Mouse (Mus musculus) heart, embryonic 11.5 days (tissue): ENCODE measurements around the gene Smc2. TPM values are rescaled to one million over a fixed set of nuclear protein-coding genes. Genes with fewer than 3 reads are reported as not detected.
A peak's percentile ranks its signal among the peaks of the same experiment; 100 is the strongest.
"Not testable (repeated sequence)": the region's sequence is repeated elsewhere in the genome, so short reads cannot be mapped to it uniquely, and the experiment has no call there.

ENCODE experiments used
- ATAC-seq: fragments of 200-750 bp; cut with Nextera tagmentation; replicated peaks from 2 replicates; pipeline ENCODE4 v1.8.0; 2017; ENCODE audit warnings: moderate library complexity; ENCODE audit not compliant: insufficient number of reproducible peaks, low FRiP score, low TSS enrichment
- H3K27ac ChIP-seq: fragments of 300-500 bp; sonication (generic); 2 replicates; pipeline ENCODE4 v1.5.1; 2014; ENCODE audit warnings: mild to moderate bottlenecking, low read depth, low read length
- H3K27me3 ChIP-seq: fragments of 300-500 bp; sonication (generic); 2 replicates; pipeline ENCODE4 v1.6.1; 2014; ENCODE audit warnings: mild to moderate bottlenecking, low read length, mixed read lengths; ENCODE audit not compliant: control insufficient read depth, insufficient read depth
- H3K36me3 ChIP-seq: fragments of 300-500 bp; sonication (generic); 2 replicates; pipeline ENCODE4 v1.6.1; 2014; ENCODE audit warnings: mild to moderate bottlenecking, low read length, moderate library complexity, mixed read lengths; ENCODE audit not compliant: control insufficient read depth, insufficient read depth
- H3K4me1 ChIP-seq: fragments of 300-500 bp; sonication (generic); 2 replicates; pipeline ENCODE4 v1.6.1; 2014; ENCODE audit warnings: low read length; ENCODE audit not compliant: control insufficient read depth, insufficient read depth
- H3K4me2 ChIP-seq: fragments of 300-500 bp; sonication (generic); 2 replicates; pipeline ENCODE4 v1.6.1; 2014; ENCODE audit warnings: mild to moderate bottlenecking, moderate library complexity
- H3K4me3 ChIP-seq: fragments of 300-500 bp; sonication (generic); 2 replicates; pipeline ENCODE4 v1.5.1; 2014; ENCODE audit warnings: low read depth, low read length
- H3K9ac ChIP-seq: fragments of 300-500 bp; sonication (generic); 2 replicates; pipeline ENCODE4 v1.6.1; 2014; ENCODE audit warnings: mild to moderate bottlenecking, low read depth, low read length, moderate library complexity
- H3K9me3 ChIP-seq: fragments of 300-500 bp; sonication (generic); replicated peaks from 2 replicates; pipeline ENCODE4 v1.6.1; 2016; ENCODE audit warnings: low read length; ENCODE audit not compliant: control insufficient read depth
- WGBS: fragments of 180-500 bp; shearing (Covaris S2); extraction: QIAGEN DNeasy Blood & Tissue Kit; methylation state at CpG from one replicate; pipeline ENCODE4 v1.1.7; 2014; ENCODE audit not compliant: insufficient replicate concordance; 5-methylcytosine and 5-hydroxymethylcytosine counted together
- polyA plus RNA-seq: library from polyadenylated mRNA; unstranded; fragments of >200 nt; fragmentation: Nextera tagmentation; extraction: Ambion mirVana; gene quantifications from 2 replicates; pipeline ENCODE4 v1.2.1, GENCODE M21; 2014

Smc2 gene
- polyA plus RNA-seq, 1 experiment from 2014 or later = 176 TPM

DNA sequence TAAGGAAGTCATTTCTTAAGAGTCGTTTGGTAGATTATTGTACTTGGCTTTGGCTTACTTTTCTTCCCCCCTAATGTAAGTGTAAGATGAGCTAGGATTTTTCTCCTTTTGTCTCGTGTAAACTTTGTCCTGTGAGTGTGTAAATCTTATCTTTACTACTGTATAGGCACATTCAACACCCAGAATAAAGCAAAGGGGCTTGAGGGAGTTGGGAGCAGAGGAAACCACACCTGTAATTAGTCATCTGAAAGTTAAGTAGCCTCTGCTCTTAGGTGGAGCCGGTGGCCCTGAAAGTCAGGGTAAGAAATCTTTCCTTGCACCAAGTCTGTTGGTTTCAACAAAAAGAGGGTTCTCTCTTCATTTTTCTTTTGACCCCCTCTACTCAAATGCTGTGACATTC is 34.4 kb downstream of the Smc2 start:
- ATAC-seq = no peak
- 83% methylated on average over 3 of the region's 3 CpGs for WGBS
- peaks cover 21% of the 10 kb centered on the region for H3K36me3 ChIP-seq
- no peak overlapping the region for H3K27ac ChIP-seq
- no peak overlapping the region for H3K4me2 ChIP-seq
- no peak overlapping the region for H3K4me3 ChIP-seq
- no peaks in the 10 kb centered on the region for H3K27me3 ChIP-seq
- no peaks in the 10 kb centered on the region for H3K9me3 ChIP-seq
- no peaks in the 10 kb centered on the region for H3K4me1 ChIP-seq
- no peak overlapping the region for H3K9ac ChIP-seq

DNA sequence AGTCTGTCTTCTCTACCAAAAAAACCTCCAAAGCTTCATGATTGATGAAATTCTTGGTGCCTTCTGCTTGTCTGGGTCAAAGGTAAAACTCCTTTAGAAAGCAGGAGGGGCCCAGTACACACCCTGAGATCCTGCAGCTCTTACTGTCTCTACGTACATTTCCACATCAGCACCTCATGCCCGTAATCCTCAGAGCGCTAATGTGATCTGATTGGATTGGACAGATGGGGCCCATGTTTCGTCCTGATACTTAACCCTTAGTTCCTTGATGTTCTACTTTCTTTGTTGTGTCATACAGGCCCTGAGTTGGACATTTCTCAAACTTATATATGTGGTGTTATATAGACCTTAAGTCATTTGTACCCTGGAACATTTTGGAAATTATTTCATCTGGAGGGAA is 48.4 kb downstream of the Smc2 start:
- ATAC-seq = no peak
- no peaks in the 10 kb centered on the region for H3K4me1 ChIP-seq
- H3K4me2 ChIP-seq = no peak overlapping the region
- no peak overlapping the region for H3K4me3 ChIP-seq
- H3K27me3 ChIP-seq = no peaks in the 10 kb centered on the region
- peaks cover 3% of the 10 kb centered on the region; the same call in 1 of the 2 replicates for H3K36me3 ChIP-seq
- no peak overlapping the region for H3K27ac ChIP-seq
- H3K9me3 ChIP-seq = no peaks in the 10 kb centered on the region
- 91% methylated on average over 4 of the region's 4 CpGs for WGBS
- no peak overlapping the region for H3K9ac ChIP-seq

DNA sequence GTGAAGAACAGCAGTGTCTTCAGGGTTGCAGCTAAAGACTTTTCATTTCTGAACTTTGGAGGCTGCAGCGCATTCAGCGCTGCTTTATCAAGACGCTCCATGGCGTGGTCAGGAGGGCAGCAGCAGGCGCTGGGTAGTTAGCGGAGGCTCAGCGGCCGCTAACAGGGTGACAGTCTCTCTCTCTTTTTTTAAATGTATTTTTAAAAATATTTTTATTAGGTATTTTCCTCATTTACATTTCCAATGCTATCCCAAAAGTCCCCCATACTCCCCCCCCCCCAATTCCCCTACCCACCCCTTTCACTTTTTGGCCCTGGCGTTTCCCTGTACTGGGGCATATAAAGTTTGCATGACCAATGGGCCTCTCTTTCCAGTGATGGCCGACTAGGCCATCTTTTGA is 58.1 kb downstream of the Smc2 start, which contains the start of gene Vma21-ps:
Gene Vma21-ps (minus strand): TSS at position 101 of the 400 bp plus-strand sequence.
- ATAC-seq, H3K4me2 ChIP-seq, H3K27ac ChIP-seq, H3K9me3 ChIP-seq, H3K4me1 ChIP-seq, H3K9ac ChIP-seq, H3K36me3 ChIP-seq, H3K27me3 ChIP-seq, H3K4me3 ChIP-seq: not testable (repeated sequence)
- WGBS = 90% methylated on average over 10 of the region's 10 CpGs

DNA sequence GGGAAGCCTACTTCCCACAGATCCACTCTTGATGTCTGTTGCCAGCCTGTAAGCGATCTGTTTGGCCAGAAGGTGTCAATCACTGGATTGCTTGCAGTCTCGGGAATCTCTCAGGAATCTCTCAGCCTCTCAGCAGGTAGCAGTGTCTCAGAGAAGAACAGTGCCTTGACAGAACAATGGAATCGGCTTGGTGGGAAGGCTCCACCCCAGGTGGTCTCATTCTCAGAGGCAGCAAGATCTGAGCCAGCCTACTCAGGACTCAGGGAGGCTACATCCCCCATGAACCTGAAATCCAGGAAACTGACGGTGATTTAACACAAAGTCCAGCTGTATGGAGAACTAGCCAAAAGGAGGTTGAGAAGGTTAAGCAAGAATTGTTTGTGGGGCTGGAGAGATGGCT is 78.5 kb downstream of the Smc2 start:
- H3K27me3 ChIP-seq = no peaks in the 10 kb centered on the region
- no peak overlapping the region for H3K4me3 ChIP-seq
- no peak for ATAC-seq
- H3K27ac ChIP-seq = no peak overlapping the region
- no peaks in the 10 kb centered on the region for H3K9me3 ChIP-seq
- H3K4me1 ChIP-seq = no peaks in the 10 kb centered on the region
- no peaks in the 10 kb centered on the region for H3K36me3 ChIP-seq
- WGBS = 7% methylated on average over 4 of the region's 4 CpGs
- H3K9ac ChIP-seq = no peak overlapping the region
- peak overlapping the region; percentile 22 for H3K4me2 ChIP-seq

DNA sequence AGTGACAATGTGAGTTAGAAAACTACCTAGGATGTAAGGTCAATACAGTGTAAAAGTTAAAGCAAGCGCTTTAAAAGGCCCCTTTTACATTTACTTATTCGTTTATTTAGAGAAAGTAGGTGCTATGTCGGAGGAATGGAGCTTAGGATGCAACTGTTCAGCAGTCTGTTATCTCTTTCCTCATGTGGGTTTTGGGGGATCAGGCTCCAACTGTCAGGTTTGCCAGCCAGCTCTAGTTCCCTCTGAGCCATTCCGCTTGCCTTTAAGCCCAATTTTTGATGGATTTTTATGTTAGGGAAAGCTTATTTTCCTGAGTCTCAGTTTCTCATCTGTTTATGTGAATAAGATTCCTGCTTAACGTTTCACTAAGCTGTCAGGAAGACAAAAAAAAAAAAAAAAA is 80.3 kb downstream of the Smc2 start:
- Histone ChIP-seq H3K27ac (no peak overlapping the region), H3K4me2 (no peak overlapping the region), H3K9me3 (no peaks in the 10 kb centered on the region), H3K4me3 (no peak overlapping the region), H3K4me1 (no peaks in the 10 kb centered on the region), H3K36me3 (no peaks in the 10 kb centered on the region), H3K9ac (no peak overlapping the region), H3K27me3 (no peaks in the 10 kb centered on the region)
- ATAC-seq = no peak
- WGBS = 78% methylated on average over 5 of the region's 5 CpGs

DNA sequence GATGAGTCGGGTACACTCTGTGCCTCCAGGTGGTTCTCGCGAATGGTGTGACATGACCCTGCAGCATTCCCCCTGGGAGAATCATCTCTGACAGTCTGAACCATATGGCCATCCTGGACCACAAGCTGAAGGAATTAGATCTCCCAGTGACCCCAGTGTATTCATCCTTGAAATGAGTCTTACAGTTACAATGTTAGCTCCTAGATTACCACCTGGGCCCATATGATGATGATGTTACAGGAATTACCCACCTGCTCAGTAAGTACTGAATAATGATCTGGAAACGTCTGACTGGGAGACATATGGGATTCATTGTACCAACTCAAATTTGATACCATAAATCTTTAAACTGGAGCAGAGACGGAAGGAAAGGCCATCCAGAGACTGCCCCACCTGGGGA is 87.4 kb downstream of the Smc2 start:
- no peak overlapping the region for H3K4me3 ChIP-seq
- ATAC-seq = no peak
- H3K4me1 ChIP-seq = no peaks in the 10 kb centered on the region
- H3K4me2 ChIP-seq = no peak overlapping the region
- no peaks in the 10 kb centered on the region for H3K36me3 ChIP-seq
- no peaks in the 10 kb centered on the region for H3K27me3 ChIP-seq
- no peak overlapping the region for H3K9ac ChIP-seq
- WGBS = 69% methylated on average over 5 of the region's 5 CpGs
- no peak overlapping the region for H3K27ac ChIP-seq
- H3K9me3 ChIP-seq = 0 out of 2 replicates have a peak, but pooled peaks cover 4% of the 10 kb centered on the region

DNA sequence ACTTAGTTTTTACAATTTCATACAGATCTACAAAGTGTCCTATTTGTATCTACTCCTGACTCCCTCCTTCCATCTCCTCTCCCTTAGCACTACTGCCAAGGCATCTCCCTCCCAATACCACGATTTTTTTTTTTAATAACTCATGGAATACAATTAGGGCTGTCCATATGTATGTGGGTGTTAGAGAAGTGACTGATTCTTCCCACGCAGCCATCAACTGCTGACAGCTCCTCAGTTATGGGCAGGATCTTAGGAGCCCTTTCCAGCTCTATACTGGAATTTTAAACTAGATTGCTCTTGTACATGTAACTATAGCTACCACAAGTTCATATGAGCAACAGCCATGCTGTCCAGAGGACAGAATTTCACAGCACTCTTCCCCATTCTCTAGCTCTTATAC is 91.6 kb downstream of the Smc2 start:
- WGBS = 62% methylated on average over 2 of the region's 2 CpGs
- Histone ChIP-seq H3K36me3 (no peaks in the 10 kb centered on the region), H3K4me2 (no peak overlapping the region), H3K27me3 (no peaks in the 10 kb centered on the region), H3K4me1 (no peaks in the 10 kb centered on the region), H3K9me3 (0 out of 2 replicates have a peak, but pooled peaks cover 4% of the 10 kb centered on the region), H3K4me3 (no peak overlapping the region), H3K9ac (no peak overlapping the region), H3K27ac (no peak overlapping the region)
- ATAC-seq = no peak

Other genes with a start within 250 kb of the Smc2 start
- gene Vma21-ps, start 58.0 kb downstream of the Smc2 start, polyA plus RNA-seq = 0.97 TPM in 1 of 2 replicates, not detected in the other
- not detected in 2 replicates for gene Toporsl, start 157.0 kb downstream of the Smc2 start, polyA plus RNA-seq